Mouse (Mus musculus) CH12.LX (cell line): ENCODE data around the gene Jtb. TPM values are rescaled to one million over a fixed set of nuclear protein-coding genes. Genes with fewer than 3 reads are reported as not detected.

ENCODE experiments used
- DNase-seq: peaks from one replicate; pipeline ENCODE4 v3.0.0-alpha.2; 2013; ENCODE audit errors: extremely low read depth
- H3K27ac ChIP-seq: 2 replicates; pipeline ENCODE4 v1.5.1; 2012; ENCODE audit warnings: low read depth, mild to moderate bottlenecking, control low read depth, moderate library complexity; ENCODE audit not compliant: insufficient read depth
- H3K27me3 ChIP-seq: replicated peaks from 2 replicates; pipeline ENCODE3; 2012; ENCODE audit warnings: inconsistent platforms
- H3K36me3 ChIP-seq, 2 experiments: replicated peaks in 1 of 2; 2 replicates each; pipeline versions ENCODE3 to v1.6.1; 2012; ENCODE audit warnings: inconsistent platforms in 1 of 2, low read length in 1 of 2, mild to moderate bottlenecking in 1 of 2, mixed read lengths in 1 of 2, moderate library complexity in 1 of 2; ENCODE audit not compliant: control insufficient read depth in 1 of 2, insufficient read depth in 1 of 2
- H3K4me1 ChIP-seq, 2 experiments: 2 replicates each; pipeline ENCODE4 v1.6.1; 2012; ENCODE audit warnings: inconsistent platforms in 1 of 2, moderate library complexity in 1 of 2; ENCODE audit not compliant: insufficient read depth in 2 of 2, control insufficient read depth in 1 of 2
- H3K4me2 ChIP-seq: 2 replicates; pipeline ENCODE4 v1.6.1; 2012; ENCODE audit warnings: low read depth, mild to moderate bottlenecking, control low read depth; ENCODE audit not compliant: poor library complexity, insufficient read depth, severe bottlenecking
- H3K4me3 ChIP-seq, 3 experiments: fragments of 150-350 bp in 1 of 3; sonication (generic) in 1 of 3; replicated peaks in 1 of 3; 2 replicates each; pipeline versions ENCODE3 to v1.5.1; 2011 to 2012; ENCODE audit warnings: low read depth in 2 of 3, low read length in 2 of 3, mild to moderate bottlenecking in 2 of 3, moderate library complexity in 2 of 3, control low read depth in 1 of 3, improper control_type of control experiment in 1 of 3, inconsistent platforms in 1 of 3, mixed read lengths in 1 of 3; ENCODE audit not compliant: poor library complexity in 1 of 3
- H3K79me2 ChIP-seq: replicated peaks from 2 replicates; pipeline ENCODE4 v1.6.1; 2012; ENCODE audit warnings: mild to moderate bottlenecking, moderate library complexity; ENCODE audit not compliant: control insufficient read depth, poor library complexity, insufficient read depth, severe bottlenecking; ENCODE audit errors: extremely low read depth
- H3K9ac ChIP-seq: 2 replicates; pipeline ENCODE4 v1.6.1; 2012; ENCODE audit warnings: low read depth, mild to moderate bottlenecking, control low read depth, moderate library complexity; ENCODE audit not compliant: insufficient read depth
- H3K9me3 ChIP-seq: replicated peaks from 2 replicates; pipeline ENCODE3; 2012; ENCODE audit warnings: low read length, inconsistent platforms, mixed read lengths
- CTCF ChIP-seq, 2 experiments: IDR thresholded peaks in 1 of 2; conservative IDR thresholded peaks in 1 of 2; 2 replicates each; pipeline ENCODE4 v1.5.1; 2011 to 2012; ENCODE audit warnings: low read depth in 2 of 2, low read length in 2 of 2, improper control_type of control experiment in 1 of 2, inconsistent platforms in 1 of 2, mild to moderate bottlenecking in 1 of 2, moderate library complexity in 1 of 2
- E2F4 ChIP-seq: IDR thresholded peaks from 2 replicates; pipeline ENCODE4 v1.6.1; 2011; ENCODE audit warnings: low read depth, low read length, improper control_type of control experiment; ENCODE audit not compliant: insufficient replicate concordance
- EP300 ChIP-seq: IDR thresholded peaks from 2 replicates; pipeline ENCODE4 v1.6.1; 2011; ENCODE audit warnings: low read length, improper control_type of control experiment
- HCFC1 ChIP-seq: IDR thresholded peaks from 2 replicates; pipeline ENCODE4 v1.6.1; 2012; ENCODE audit warnings: low read depth, mild to moderate bottlenecking, inconsistent platforms, low read length, improper control_type of control experiment
- JUND ChIP-seq: conservative IDR thresholded peaks from 2 replicates; pipeline ENCODE4 v1.6.1; 2011; ENCODE audit warnings: low read depth, low read length, improper control_type of control experiment
- MAFK ChIP-seq: IDR thresholded peaks from 2 replicates; pipeline ENCODE4 v1.6.1; 2011; ENCODE audit warnings: low read length, improper control_type of control experiment; ENCODE audit not compliant: insufficient replicate concordance
- MYC ChIP-seq: IDR thresholded peaks from 2 replicates; pipeline ENCODE4 v1.6.1; 2011; ENCODE audit warnings: low read depth, mild to moderate bottlenecking, improper control_type of control experiment, low read length
- NELFE ChIP-seq: IDR thresholded peaks from 2 replicates; pipeline ENCODE4 v1.6.1; 2011; ENCODE audit warnings: low read depth, low read length, improper control_type of control experiment
- NRF1 ChIP-seq: IDR thresholded peaks from 2 replicates; pipeline ENCODE4 v1.6.1; 2014; ENCODE audit warnings: low read depth, mild to moderate bottlenecking, inconsistent platforms, low read length, improper control_type of control experiment, moderate library complexity
- RAD21 ChIP-seq: IDR thresholded peaks from 2 replicates; pipeline ENCODE4 v1.6.1; 2011; ENCODE audit warnings: low read depth, mild to moderate bottlenecking, low read length, improper control_type of control experiment, moderate library complexity
- SIN3A ChIP-seq: IDR thresholded peaks from 2 replicates; pipeline ENCODE4 v1.6.1; 2012; ENCODE audit warnings: low read length, improper control_type of control experiment, inconsistent platforms
- SMC3 ChIP-seq: IDR thresholded peaks from 2 replicates; pipeline ENCODE4 v1.6.1; 2011; ENCODE audit warnings: low read depth, low read length, improper control_type of control experiment
- UBTF ChIP-seq: IDR thresholded peaks from 2 replicates; pipeline ENCODE4 v1.6.1; 2012; ENCODE audit warnings: low read depth, mild to moderate bottlenecking, inconsistent platforms, low read length, improper control_type of control experiment, moderate library complexity
- USF1 ChIP-seq: IDR thresholded peaks from 2 replicates; pipeline ENCODE4 v1.6.1; 2014; ENCODE audit warnings: low read depth, mild to moderate bottlenecking, inconsistent platforms, low read length, improper control_type of control experiment
- ZMIZ1 ChIP-seq: IDR thresholded peaks from 2 replicates; pipeline ENCODE4 v1.6.1; 2012; ENCODE audit warnings: low read depth, mild to moderate bottlenecking, inconsistent platforms, low read length, improper control_type of control experiment
- dilution Hi-C: fragments of 300-500 bp; cut with MboI; formaldehyde crosslinking; loops from 2 replicates; pipeline ENCODE4 v1.14.3; 2020; ENCODE audit warnings: low sequenced_read_pairs; ENCODE audit not compliant: extremely low pct_unique_long_range_greater_than_20kb, extremely low pct_ligation_motif_present
- in situ Hi-C: fragments of 300-500 bp; cut with MboI; formaldehyde crosslinking; loops from 3 replicates; pipeline ENCODE4 v1.14.3; 2019; ENCODE audit warnings: low sequenced_read_pairs, low pct_ligation_motif_present, low pct_unique_long_range_greater_than_20kb, mixed read lengths
- polyA plus RNA-seq: library from polyadenylated mRNA; unstranded; fragments of >175 nt; gene quantifications from 2 replicates; pipeline ENCODE4 v1.2.1, GENCODE M21; 2012; ENCODE audit warnings: low read depth; ENCODE audit not compliant: insufficient read length
- total RNA-seq, 2 experiments: library from RNA; depleted of rRNA; stranded (reverse); fragments of 300-350 nt in 1 of 2; fragments of >200 nt in 1 of 2; gene quantifications; 2 replicates each; pipeline ENCODE4 v1.2.3; 2012 to 2014

Gene Jtb
- total and polyA plus RNA-seq, 3 experiments = 50.8 to 73.6 (median 54.2) TPM

GRCm38 (mm10) chr3:90222455-90222854, 8.9 kb upstream of the Jtb start:
- no peak for DNase-seq
- no peak overlapping the region for H3K4me3 ChIP-seq
- H3K27ac ChIP-seq = no peak overlapping the region
- dilution Hi-C loops = no loop called here
- in situ Hi-C loops = loop anchor here (5.0 kb wide), 1 partner anchor 150 kb away; no protein-coding TSS in a partner anchor
- no peak overlapping the region for H3K4me2 ChIP-seq
- no peaks in the 10 kb centered on the region for H3K27me3 ChIP-seq
- no peaks in the 10 kb centered on the region for H3K79me2 ChIP-seq
- H3K4me1 ChIP-seq = peaks cover 10 to 35% of the 10 kb centered on the region in 2 experiments; a peak in 3 of 4 replicates
- TF ChIP-seq ZMIZ1 (no peak), HCFC1 (no peak), MYC (no peak), MAFK (peak; percentile 50; the same call in 1 of the 2 replicates)
- H3K9ac ChIP-seq = no peak overlapping the region
- no peaks in the 10 kb centered on the region for H3K9me3 ChIP-seq
- H3K36me3 ChIP-seq = no peaks in the 10 kb centered on the region

GRCm38 (mm10) chr3:90222941-90223340, 8.5 kb upstream of the Jtb start:
- Histone ChIP-seq H3K9ac (no peak overlapping the region), H3K4me2 (no peak overlapping the region), H3K36me3 (no peaks in the 10 kb centered on the region), H3K27ac (no peak overlapping the region), H3K9me3 (no peaks in the 10 kb centered on the region), H3K4me3 (no peak overlapping the region), H3K27me3 (no peaks in the 10 kb centered on the region), H3K79me2 (no peaks in the 10 kb centered on the region), H3K4me1 (peaks cover 10 to 35% of the 10 kb centered on the region in 2 experiments; a peak in 3 of 4 replicates)
- DNase-seq = no peak
- in situ Hi-C loops (loop anchor here (5.0 kb wide), 1 partner anchor 149 kb away; no protein-coding TSS in a partner anchor), dilution Hi-C loops (no loop called here)
- no peak for TF ChIP-seq NELFE
- no peak for TF ChIP-seq UBTF
- no peak for TF ChIP-seq SIN3A
- TF ChIP-seq ZMIZ1 = no peak
- no peak for TF ChIP-seq USF1
- no peak for TF ChIP-seq MAFK
- no peak for TF ChIP-seq EP300
- TF ChIP-seq NRF1 = no peak
- no peak for TF ChIP-seq E2F4

GRCm38 (mm10) chr3:90224331-90224730, 7.1 kb upstream of the Jtb start:
- Histone ChIP-seq H3K36me3 (peaks cover 0 to 2% of the 10 kb centered on the region in 2 experiments), H3K27me3 (no peaks in the 10 kb centered on the region), H3K9me3 (peaks cover 6% of the 10 kb centered on the region), H3K4me1 (peaks cover 10 to 35% of the 10 kb centered on the region in 2 experiments; a peak in 3 of 4 replicates), H3K4me2 (no peak overlapping the region), H3K27ac (no peak overlapping the region), H3K9ac (no peak overlapping the region), H3K4me3 (no peak overlapping the region), H3K79me2 (no peaks in the 10 kb centered on the region)
- no peak for DNase-seq
- dilution Hi-C loops (no loop called here), in situ Hi-C loops (loop anchor here (5.0 kb wide), 1 partner anchor 148 kb away; no protein-coding TSS in a partner anchor)
- TF ChIP-seq RAD21 = no peak
- TF ChIP-seq CTCF (conservative IDR thresholded peaks at IDR 0.05 in 1 of 2, IDR thresholded peaks at IDR 0.05 in 1 of 2; ENCODE audit: low read depth in 2 of 2, low read length in 2 of 2) = peak in 1 of 2 experiments; percentile 29; a peak in 2 of 4 replicates
- TF ChIP-seq NRF1 = no peak
- TF ChIP-seq JUND = no peak
- no peak for TF ChIP-seq EP300
- no peak for TF ChIP-seq SMC3
